Mouse (Mus musculus): ENCODE data around the gene Nemp2.

GRCm38 (mm10) chr1:52652601-52653253 is 22.2 kb downstream of the Nemp2 start:
- TF ChIP-seq GATA1 (IDR thresholded peaks at IDR 0.05; ENCODE audit: borderline replicate concordance, low read length) (no peak), FLI1 (IDR thresholded peaks at IDR 0.05; ENCODE audit: low read length) (no peak)

Data from megakaryocyte, embryonic 14.5 days (primary cell).